34 mouse cellular contexts compared by ENCODE assay signal in genomic region chr5:145301796-145302195, GRCm38 (mm10). TPM values are rescaled to one million over a fixed set of nuclear protein-coding genes. Genes with fewer than 3 reads are reported as not detected.
"Had no signal": no experiment of that assay in that cellular context is flagged by ENCODE, and none has a peak within 500 bp of the region (broad histone marks: within the 10 kb centered on the region; RNA-seq: fewer than 3 reads in every experiment).

No protein-coding gene starts in this region.

RNA-seq across cellular contexts. Expression of gene Cyp3a57, which starts 43.3 kb away (rescaled TPM):
- total RNA-seq: left cerebral cortex, postnatal 14 days; left cerebral cortex, postnatal 25 days; megakaryocyte progenitor cell, adult 5-6 weeks; megakaryocyte, adult 5-6 weeks; megakaryocyte-erythroid progenitor cell, adult 5-6 weeks; midbrain, postnatal 0 days; monocyte, adult 5-6 weeks had no signal
- polyA plus RNA-seq: limb, embryonic 10.5 days; limb, embryonic 11.5 days; limb, embryonic 12.5 days; limb, embryonic 13.5 days; limb, embryonic 14.5 days; limb, embryonic 15.5 days; liver, adult 2 months; liver, embryonic 11.5 days; liver, embryonic 12.5 days; liver, embryonic 13.5 days; liver, embryonic 15.5 days; lung, adult 2 months; lung, embryonic 14.5 days; lung, embryonic 15.5 days; lung, embryonic 16.5 days; lung, postnatal 0 days; macrophage; midbrain, embryonic 10.5 days; midbrain, embryonic 11.5 days; midbrain, embryonic 12.5 days; midbrain, embryonic 13.5 days; midbrain, embryonic 14.5 days; midbrain, embryonic 15.5 days; midbrain, embryonic 16.5 days; midbrain, postnatal 0 days; myocyte; neural tube, embryonic 11.5 days; neural tube, embryonic 12.5 days had no signal
